Mouse (Mus musculus) right cerebral cortex, postnatal 36 days (tissue): ENCODE data around the gene Cnn1.
A peak's percentile ranks its signal among the peaks of the same experiment; 100 is the strongest.
"Not testable (repeated sequence)": the region's sequence is repeated elsewhere in the genome, so short reads cannot be mapped to it uniquely, and the experiment has no call there.

Experiments
- DNase-seq, 2 experiments: peaks; one replicate each; pipeline ENCODE4 v3.0.0; 2022; ENCODE audit warnings: low spot score in 2 of 2, mixed read lengths in 1 of 2

The Cnn1 gene

GRCm38 (mm10) chr9:22125246-22126027 lies 26.4 kb downstream of the Cnn1 start:
- no peak for DNase-seq

- no peak for DNase-seq
Observed at GRCm38 (mm10) chr9:22131226-22131981, 32.4 kb downstream of the Cnn1 start.

- DNase-seq: no peak
Observed at GRCm38 (mm10) chr9:22132220-22132619, 33.2 kb downstream of the Cnn1 start.

GRCm38 (mm10) chr9:22134246-22134890 lies 35.4 kb downstream of the Cnn1 start:
- DNase-seq: no peak

- no peak for DNase-seq
Observed at GRCm38 (mm10) chr9:22134988-22135643, 36.1 kb downstream of the Cnn1 start.

GRCm38 (mm10) chr9:22135644-22136390 lies 36.8 kb downstream of the Cnn1 start, which contains the start of gene Acp5:
TSS of gene Acp5 (minus strand) at chr9:22135711.
- DNase-seq: no peak

- DNase-seq: no peak
Observed at GRCm38 (mm10) chr9:22136765-22137547, 37.9 kb downstream of the Cnn1 start.

- no peak for DNase-seq
Observed at GRCm38 (mm10) chr9:22138480-22138879, 39.5 kb downstream of the Cnn1 start.

- no peak for DNase-seq
Observed at GRCm38 (mm10) chr9:22139746-22140145, 40.7 kb downstream of the Cnn1 start.

- peak; percentile 71 to 74 for DNase-seq
Observed at GRCm38 (mm10) chr9:22143108-22144037, 44.4 kb downstream of the Cnn1 start.

- no peak for DNase-seq
Observed at GRCm38 (mm10) chr9:22144304-22144965, 45.4 kb downstream of the Cnn1 start.

GRCm38 (mm10) chr9:22149426-22150248 lies 50.6 kb downstream of the Cnn1 start:
- DNase-seq: no peak

- DNase-seq: not testable (repeated sequence)
Observed at GRCm38 (mm10) chr9:22150249-22150693, 51.3 kb downstream of the Cnn1 start.

- no peak for DNase-seq
Observed at GRCm38 (mm10) chr9:22150946-22151345, 51.9 kb downstream of the Cnn1 start.

- DNase-seq: no peak
Observed at GRCm38 (mm10) chr9:22153810-22154209, 54.8 kb downstream of the Cnn1 start.

GRCm38 (mm10) chr9:22155614-22156013 lies 56.6 kb downstream of the Cnn1 start:
- DNase-seq: peak; percentile 20 to 30

GRCm38 (mm10) chr9:22156497-22157245 lies 57.7 kb downstream of the Cnn1 start, which contains the start of gene Pigyl:
TSS of gene Pigyl (plus strand) at chr9:22156846.
- DNase-seq: peak; percentile 96 to 97
